7 mouse cellular contexts compared by ENCODE assay signal in the genomic region with DNA sequence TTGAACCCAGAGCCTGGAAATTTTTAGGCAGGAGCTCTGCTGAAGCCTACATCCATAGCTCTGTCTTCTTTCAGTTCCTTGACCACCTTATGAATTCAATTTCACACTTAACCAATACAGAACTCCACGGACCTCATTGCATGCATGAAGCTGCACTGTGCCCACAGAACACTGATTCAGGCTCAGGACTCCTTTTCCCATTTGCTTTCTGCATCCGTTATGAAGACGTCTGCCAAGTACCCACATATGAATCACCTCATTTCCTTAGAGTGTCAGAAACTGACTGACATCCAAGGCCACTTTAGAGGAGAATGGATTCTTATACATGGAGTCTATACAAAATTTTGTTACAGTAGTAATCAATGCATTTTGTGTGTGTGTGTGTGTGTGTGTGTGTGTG.
"Had no signal": no experiment of that assay in that cellular context is flagged by ENCODE, and none has a peak within 500 bp of the region (broad histone marks: within the 10 kb centered on the region; RNA-seq: fewer than 3 reads in every experiment).

No protein-coding gene starts in this region.

- DNase-seq: liver, postnatal 0 days; lung, adult 2 months; lung, postnatal 14 days; lung, postnatal 36 days; thymus, adult 18-20 months; thymus, postnatal 14 days; thymus, postnatal 36 days had no signal
